Mouse (Mus musculus): ENCODE results near the gene Poc1b.

DNA sequence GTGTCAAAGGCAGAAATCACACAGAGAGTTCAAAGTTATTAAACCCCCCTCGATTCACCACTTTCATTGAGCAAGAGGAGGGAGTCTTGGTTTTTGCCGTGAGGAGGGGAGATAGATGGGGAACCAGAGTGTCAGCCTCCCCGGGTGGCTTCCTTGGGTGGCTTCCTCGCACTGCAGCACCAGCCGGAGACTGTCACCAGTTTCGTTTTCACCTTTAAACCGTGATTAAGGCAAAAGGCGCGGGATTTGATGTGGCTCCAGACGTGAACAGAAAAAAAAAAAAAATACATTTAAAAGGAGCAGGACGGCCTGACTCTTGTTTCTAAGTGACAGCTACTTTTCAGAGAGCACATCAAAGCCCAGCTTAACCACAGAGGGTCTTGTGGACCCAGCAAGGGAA, 97.7 kb downstream of the Poc1b start:
- TF ChIP-seq CTCF (IDR thresholded peaks at IDR 0.05; ENCODE audit: extremely low read depth, insufficient read depth, insufficient read length, insufficient replicate concordance) (no peak), POLR2A (IDR thresholded peaks at IDR 0.05; ENCODE audit: low read depth, low read length) (peak; percentile 18; the same call in 1 of the 2 replicates)
